Mouse (Mus musculus) intestine, postnatal 0 days (tissue): Measurements from ENCODE around the gene Sulf2. TPM values are rescaled to one million over a fixed set of nuclear protein-coding genes. Genes with fewer than 3 reads are reported as not detected.
A peak's percentile ranks its signal among the peaks of the same experiment; 100 is the strongest.

Source experiments
- ATAC-seq: fragments of 200-750 bp; cut with Nextera tagmentation; 2 replicates; pipeline ENCODE4 v1.8.0; 2017; ENCODE audit warnings: mild to moderate bottlenecking, moderate TSS enrichment, moderate library complexity
- H3K27ac ChIP-seq: fragments of 300-500 bp; sonication (generic); 2 replicates; pipeline ENCODE4 v1.5.1; 2014; ENCODE audit warnings: mild to moderate bottlenecking, low read depth, low read length, moderate library complexity
- H3K27me3 ChIP-seq: fragments of 300-500 bp; sonication (generic); replicated peaks from 2 replicates; pipeline ENCODE4 v1.6.1; 2014; ENCODE audit warnings: low read length, mixed read lengths; ENCODE audit not compliant: control insufficient read depth, insufficient read depth
- H3K36me3 ChIP-seq: fragments of 300-500 bp; sonication (generic); 2 replicates; pipeline ENCODE4 v1.6.1; 2014; ENCODE audit warnings: mild to moderate bottlenecking, moderate library complexity; ENCODE audit not compliant: control insufficient read depth, insufficient read depth
- H3K4me1 ChIP-seq: fragments of 300-500 bp; sonication (generic); replicated peaks from 2 replicates; pipeline ENCODE4 v1.6.1; 2014; ENCODE audit warnings: antibody characterized with exemption, low read length, mixed read lengths; ENCODE audit not compliant: control insufficient read depth, insufficient read depth
- H3K4me2 ChIP-seq: fragments of 300-500 bp; sonication (generic); replicated peaks from 2 replicates; pipeline ENCODE4 v1.6.1; 2014; ENCODE audit warnings: low read depth, mild to moderate bottlenecking, moderate library complexity
- H3K4me3 ChIP-seq: fragments of 300-500 bp; sonication (generic); 2 replicates; pipeline ENCODE4 v1.5.1; 2014; ENCODE audit warnings: low read depth, low read length
- H3K9ac ChIP-seq: fragments of 300-500 bp; sonication (generic); 2 replicates; pipeline ENCODE4 v1.6.1; 2014; ENCODE audit warnings: mild to moderate bottlenecking, low read depth, low read length
- H3K9me3 ChIP-seq: fragments of 300-500 bp; sonication (generic); 2 replicates; pipeline ENCODE4 v1.6.1; 2016; ENCODE audit warnings: mixed run types; ENCODE audit not compliant: control insufficient read depth
- CTCF ChIP-seq: sonication (generic); IDR thresholded peaks from 2 replicates; pipeline ENCODE4 v1.5.1; 2016; ENCODE audit warnings: low read depth, mild to moderate bottlenecking, control low read depth, antibody characterized with exemption, moderate library complexity
- WGBS: fragments of 180-500 bp; shearing (Covaris S2); extraction: QIAGEN DNeasy Blood & Tissue Kit; methylation state at CpG from one replicate; pipeline ENCODE4 v1.1.7; 2014; 5-methylcytosine and 5-hydroxymethylcytosine counted together
- polyA plus RNA-seq: library from polyadenylated mRNA; unstranded; fragments of >200 nt; fragmentation: Nextera tagmentation; extraction: Ambion mirVana; gene quantifications from 2 replicates; pipeline ENCODE4 v1.2.1, GENCODE M21; 2015

Sulf2 gene
- polyA plus RNA-seq, 1 experiment from 2014 or later: 66.4 TPM

DNA sequence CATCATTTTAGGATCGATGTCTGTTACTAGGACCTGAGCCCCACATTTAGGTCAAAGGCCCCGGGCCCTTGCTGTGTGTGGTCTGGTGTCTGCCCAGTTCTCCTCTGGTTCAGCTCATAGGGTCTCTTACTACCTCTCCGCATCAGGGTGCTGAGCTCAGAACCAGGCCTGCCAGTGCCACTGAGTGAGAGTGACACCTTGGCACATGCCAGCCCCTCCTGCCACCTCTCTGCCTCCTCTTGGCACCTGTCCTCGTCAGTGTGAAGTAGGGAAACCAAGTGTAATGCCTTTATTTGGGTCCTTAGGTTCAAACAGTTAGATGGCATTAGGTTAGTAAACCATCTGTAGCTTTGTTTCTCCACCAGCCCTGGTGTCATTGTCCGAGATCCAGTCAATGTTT, 84.0 kb downstream of the Sulf2 start:
- H3K27me3 ChIP-seq: no peaks in the 10 kb centered on the region
- no peak for ATAC-seq
- H3K9me3 ChIP-seq: no peaks in the 10 kb centered on the region
- peaks cover 69% of the 10 kb centered on the region for H3K36me3 ChIP-seq
- no peak overlapping the region for H3K4me2 ChIP-seq
- H3K4me3 ChIP-seq: no peak overlapping the region
- H3K9ac ChIP-seq: no peak overlapping the region
- no peak overlapping the region for H3K27ac ChIP-seq
- WGBS: 91% methylated on average over 5 of the region's 5 CpGs
- no peak for TF ChIP-seq CTCF
- H3K4me1 ChIP-seq: no peaks in the 10 kb centered on the region

- Histone ChIP-seq H3K4me2 (no peak overlapping the region), H3K27me3 (no peaks in the 10 kb centered on the region), H3K4me3 (no peak overlapping the region), H3K9ac (no peak overlapping the region), H3K36me3 (peaks cover 78% of the 10 kb centered on the region), H3K4me1 (no peaks in the 10 kb centered on the region), H3K9me3 (no peaks in the 10 kb centered on the region), H3K27ac (no peak overlapping the region)
- no peak for ATAC-seq
- WGBS: 93% methylated on average over 7 of the region's 7 CpGs
- TF ChIP-seq CTCF: no peak
Observed at GRCm38 (mm10) chr2:166069738-166070137, 85.7 kb downstream of the Sulf2 start.

DNA sequence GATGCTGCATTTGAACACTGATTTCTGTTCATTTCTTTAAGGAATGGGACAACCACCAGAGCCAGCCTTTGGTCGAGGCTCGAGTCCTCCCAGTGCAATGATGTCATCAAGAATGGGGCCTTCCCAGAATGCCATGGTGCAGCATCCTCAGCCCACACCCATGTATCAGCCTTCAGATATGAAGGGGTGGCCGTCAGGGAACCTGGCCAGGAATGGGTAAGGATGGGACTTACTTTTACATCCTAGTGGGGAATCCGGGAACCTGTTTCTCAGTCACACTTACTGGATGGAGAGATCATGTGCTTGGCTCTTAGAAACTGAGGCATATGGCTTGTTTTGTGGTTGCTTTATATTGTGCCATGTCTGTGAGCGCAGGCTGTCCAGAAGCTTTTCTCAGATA, 86.3 kb downstream of the Sulf2 start:
- Histone ChIP-seq H3K27ac (no peak overlapping the region), H3K9ac (no peak overlapping the region), H3K4me1 (no peaks in the 10 kb centered on the region), H3K36me3 (peaks cover 81% of the 10 kb centered on the region), H3K4me2 (no peak overlapping the region), H3K4me3 (no peak overlapping the region), H3K9me3 (no peaks in the 10 kb centered on the region), H3K27me3 (no peaks in the 10 kb centered on the region)
- no peak for ATAC-seq
- WGBS: 77% methylated on average over 5 of the region's 5 CpGs
- TF ChIP-seq CTCF: no peak

DNA sequence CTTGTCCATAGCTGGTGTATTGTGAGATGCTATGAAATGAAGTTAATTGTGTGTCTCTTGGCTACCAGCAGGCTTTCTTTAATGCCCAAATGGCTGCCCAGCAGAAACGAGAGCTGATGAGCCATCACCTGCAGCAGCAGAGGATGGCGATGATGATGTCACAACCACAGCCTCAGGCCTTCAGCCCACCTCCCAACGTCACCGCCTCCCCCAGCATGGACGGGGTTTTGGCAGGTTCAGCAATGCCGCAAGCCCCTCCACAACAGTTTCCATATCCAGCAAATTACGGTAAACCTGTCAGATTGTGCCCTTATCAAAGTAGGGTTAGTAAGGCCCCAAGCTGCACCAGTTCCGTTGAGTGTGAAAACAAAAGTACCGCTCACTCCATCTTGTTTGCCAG, 87.2 kb downstream of the Sulf2 start:
- peaks cover 81% of the 10 kb centered on the region for H3K36me3 ChIP-seq
- no peaks in the 10 kb centered on the region for H3K27me3 ChIP-seq
- WGBS: 90% methylated on average over 9 of the region's 9 CpGs
- no peak for ATAC-seq
- H3K9ac ChIP-seq: no peak overlapping the region
- no peak overlapping the region for H3K4me2 ChIP-seq
- H3K27ac ChIP-seq: no peak overlapping the region
- H3K4me1 ChIP-seq: no peaks in the 10 kb centered on the region
- no peak overlapping the region for H3K4me3 ChIP-seq
- no peak for TF ChIP-seq CTCF
- H3K9me3 ChIP-seq: no peaks in the 10 kb centered on the region

DNA sequence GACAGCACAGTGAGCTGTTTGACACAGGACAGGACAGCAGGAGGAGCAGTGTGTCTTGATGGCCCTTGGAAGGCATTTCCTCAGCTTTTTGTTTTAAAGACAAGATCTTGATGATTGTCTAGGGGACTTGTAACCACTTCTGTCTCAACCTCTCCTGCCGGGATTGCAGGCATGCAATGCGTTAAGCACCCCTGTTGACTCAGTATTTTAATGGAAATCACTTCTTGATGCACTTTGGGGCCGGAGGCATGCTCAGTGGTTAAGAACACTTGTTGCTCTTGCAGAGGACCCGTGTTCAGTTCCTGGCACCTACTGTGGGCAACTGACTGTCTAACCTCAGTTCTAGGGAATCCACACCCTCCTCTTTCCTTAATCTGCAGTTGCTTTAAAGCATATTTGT, 89.0 kb downstream of the Sulf2 start:
- WGBS: 91% methylated on average over 4 of the region's 4 CpGs
- no peaks in the 10 kb centered on the region for H3K9me3 ChIP-seq
- H3K36me3 ChIP-seq: peaks cover 75% of the 10 kb centered on the region
- H3K9ac ChIP-seq: no peak overlapping the region
- ATAC-seq: no peak
- no peak overlapping the region for H3K4me3 ChIP-seq
- H3K27ac ChIP-seq: no peak overlapping the region
- 0 out of 2 replicates have a peak, but pooled peaks have one; percentile 10 for TF ChIP-seq CTCF
- no peaks in the 10 kb centered on the region for H3K4me1 ChIP-seq
- H3K4me2 ChIP-seq: no peak overlapping the region
- no peaks in the 10 kb centered on the region for H3K27me3 ChIP-seq

DNA sequence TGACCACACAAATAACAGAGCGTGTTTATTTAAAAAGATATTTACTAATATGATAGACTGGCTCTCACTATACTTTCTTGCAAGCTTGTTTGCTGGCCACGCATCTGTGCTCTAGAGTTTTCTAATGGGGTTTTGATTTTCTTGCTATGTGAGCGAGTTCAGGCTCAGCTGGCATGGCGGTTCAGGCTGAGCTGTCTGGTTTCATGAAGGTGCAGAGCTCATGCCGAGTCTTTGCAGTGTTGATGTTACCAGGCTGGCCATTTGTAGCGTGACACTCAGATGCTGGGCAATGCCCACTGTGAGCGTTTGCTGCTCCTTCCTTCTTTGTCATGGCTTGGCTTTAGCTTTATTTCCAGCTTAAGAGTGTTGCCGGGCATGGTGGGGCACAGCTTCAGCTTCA, 93.0 kb downstream of the Sulf2 start:
- Histone ChIP-seq H3K9me3 (no peaks in the 10 kb centered on the region), H3K4me1 (no peaks in the 10 kb centered on the region), H3K27me3 (no peaks in the 10 kb centered on the region), H3K9ac (no peak overlapping the region), H3K36me3 (peaks cover 64% of the 10 kb centered on the region), H3K27ac (no peak overlapping the region), H3K4me3 (no peak overlapping the region), H3K4me2 (no peak overlapping the region)
- 75% methylated on average over 8 of the region's 8 CpGs for WGBS
- no peak for ATAC-seq
- TF ChIP-seq CTCF: no peak

- Histone ChIP-seq H3K4me2 (no peak overlapping the region), H3K36me3 (peaks cover 62% of the 10 kb centered on the region), H3K27me3 (no peaks in the 10 kb centered on the region), H3K27ac (no peak overlapping the region), H3K9ac (no peak overlapping the region), H3K9me3 (no peaks in the 10 kb centered on the region), H3K4me3 (no peak overlapping the region), H3K4me1 (no peaks in the 10 kb centered on the region)
- WGBS: 62% methylated on average over 1 of the region's 1 CpGs
- TF ChIP-seq CTCF: no peak
- no peak for ATAC-seq
Observed at GRCm38 (mm10) chr2:166062008-166062407, 93.5 kb downstream of the Sulf2 start.
